ENCODE assay signal across 27 mouse cellular contexts in the genomic region with DNA sequence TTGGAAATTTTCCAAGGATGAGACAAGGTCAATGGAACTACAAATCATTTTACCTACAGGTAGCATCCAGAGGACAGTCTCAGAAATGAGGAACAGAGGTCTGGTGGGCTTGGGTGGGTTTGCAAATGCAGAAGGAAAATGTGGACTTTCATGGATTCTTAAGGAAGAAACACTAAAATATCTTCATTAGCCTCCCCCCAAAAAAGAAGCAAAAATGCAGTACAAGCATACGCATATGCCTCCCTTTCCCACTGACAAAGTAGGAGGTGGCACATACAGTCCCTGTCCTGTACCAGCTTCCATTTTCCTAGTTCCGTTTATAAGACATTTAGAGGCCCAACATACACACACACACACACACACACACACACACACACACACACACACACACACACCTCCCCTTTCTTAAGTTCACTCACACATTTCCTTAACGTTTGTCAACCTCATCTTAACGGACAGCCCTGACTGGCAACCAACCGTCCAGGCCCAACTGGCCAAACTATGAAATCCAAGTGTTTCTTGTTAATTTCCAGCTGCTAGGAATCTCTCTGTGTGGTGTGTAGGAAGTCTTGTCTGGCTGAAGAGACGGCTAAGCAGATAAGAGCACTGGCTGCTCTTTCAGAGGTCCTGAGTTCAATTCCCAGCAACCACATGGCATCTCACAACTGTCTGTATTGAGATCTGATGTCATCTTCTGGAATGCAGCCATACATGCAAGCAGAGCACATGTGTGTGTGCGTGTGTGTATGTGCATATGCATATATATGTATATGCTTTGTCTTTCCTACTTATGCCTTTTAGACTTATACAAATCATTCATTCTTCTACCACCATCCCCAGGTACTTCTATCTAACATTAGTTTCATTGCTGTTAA.
DNase-seq lines count a peak whose midpoint lies in the region; ATAC-seq and TF ChIP-seq lines count a peak whose summit lies in the region.
"Had no signal": no experiment of that assay in that cellular context is flagged by ENCODE, and none has a peak within 500 bp of the region (broad histone marks: within the 10 kb centered on the region; RNA-seq: fewer than 3 reads in every experiment).

No protein-coding gene starts in this region.

- H3K27ac ChIP-seq in hindbrain, embryonic 14.5 days, result peak overlapping the region; percentile 60
- H3K27ac ChIP-seq in hindbrain, embryonic 12.5 days, result no peak overlapping the region; the same call in 1 of the 2 replicates
- H3K27ac ChIP-seq in lung, embryonic 14.5 days (ENCODE audit: low read depth), result no peak overlapping the region
- peak overlapping the region; percentile 99 for H3K27ac ChIP-seq in MEL (ENCODE audit: control insufficient read depth, low read depth, low read length)
- H3K27ac ChIP-seq: embryonic facial prominence, embryonic 13.5 days; embryonic facial prominence, embryonic 15.5 days; forebrain, embryonic 10.5 days; forebrain, embryonic 12.5 days had no signal

- no peak for TF ChIP-seq CTCF in lung, embryonic 14.5 days (IDR thresholded peaks at IDR 0.05; ENCODE audit: low read depth)
- no peak for TF ChIP-seq CTCF in MEL (IDR thresholded peaks at IDR 0.05 in 2 of 3, conservative IDR thresholded peaks at IDR 0.05 in 1 of 3; ENCODE audit: control insufficient read depth in 1 of 3, insufficient read depth in 1 of 3, low read depth in 2 of 3, low read length in 3 of 3, poor library complexity in 1 of 3, severe bottlenecking in 1 of 3)

- no peak overlapping the region for H3K4me2 ChIP-seq in hindbrain, embryonic 14.5 days (replicated peaks)
- H3K4me2 ChIP-seq in hindbrain, embryonic 12.5 days (replicated peaks), result no peak overlapping the region
- no peak overlapping the region for H3K4me2 ChIP-seq in lung, embryonic 14.5 days
- H3K4me2 ChIP-seq: embryonic facial prominence, embryonic 13.5 days; embryonic facial prominence, embryonic 15.5 days; forebrain, embryonic 12.5 days had no signal

- no peak for TF ChIP-seq RAD21 in MEL (IDR thresholded peaks at IDR 0.05; ENCODE audit: low read depth, low read length)

- peak; percentile 33 for DNase-seq in heart, adult 11 months
- no peak for DNase-seq in heart, postnatal 4 days
- no peak for DNase-seq in hindbrain, embryonic 14.5 days (ENCODE audit: low spot score)
- DNase-seq in lung, embryonic 14.5 days, result peak; percentile 69
- DNase-seq in lung, postnatal 36 days, result no peak
- DNase-seq in MEL (ENCODE audit: low read depth, low spot score), result peak; percentile 79
- DNase-seq: adrenal gland, adult 2 months; adrenal gland, postnatal 10 days; adrenal gland, postnatal 25 days; B cell, adult 2 months; cerebellum, adult 11 months; cerebellum, adult 18-20 months; cerebellum, adult 8-10 months; cerebellum, adult 9-11 months; cerebellum, postnatal 14 days; cerebellum, postnatal 36 days; embryo, embryonic 11 days had no signal

- peaks cover 2% of the 10 kb centered on the region; the same call in 1 of the 2 replicates for H3K79me2 ChIP-seq in MEL (ENCODE audit: control insufficient read depth, insufficient read depth, low read length, poor library complexity)

- no peaks in the 10 kb centered on the region for H3K9me3 ChIP-seq in hindbrain, embryonic 14.5 days (ENCODE audit: control insufficient read depth, low read length)
- H3K9me3 ChIP-seq in hindbrain, embryonic 12.5 days (replicated peaks), result no peaks in the 10 kb centered on the region
- no peaks in the 10 kb centered on the region for H3K9me3 ChIP-seq in lung, embryonic 14.5 days (ENCODE audit: low read depth, low read length)
- no peaks in the 10 kb centered on the region for H3K9me3 ChIP-seq in MEL (replicated peaks; ENCODE audit: insufficient read depth, low read length)
- H3K9me3 ChIP-seq: embryonic facial prominence, embryonic 13.5 days; embryonic facial prominence, embryonic 15.5 days; forebrain, embryonic 10.5 days; forebrain, embryonic 12.5 days; G1E had no signal

- no peaks in the 10 kb centered on the region for H3K36me3 ChIP-seq in hindbrain, embryonic 14.5 days (replicated peaks; ENCODE audit: control insufficient read depth, insufficient read depth)
- no peaks in the 10 kb centered on the region for H3K36me3 ChIP-seq in hindbrain, embryonic 12.5 days
- H3K36me3 ChIP-seq in lung, embryonic 14.5 days (ENCODE audit: insufficient read depth), result no peaks in the 10 kb centered on the region
- H3K36me3 ChIP-seq in MEL (ENCODE audit: control insufficient read depth in 1 of 2, insufficient read depth in 2 of 2, low read length in 2 of 2), result peaks cover 0 to 72% of the 10 kb centered on the region in 2 experiments; a peak in 2 of 4 replicates
- H3K36me3 ChIP-seq: embryonic facial prominence, embryonic 13.5 days; embryonic facial prominence, embryonic 15.5 days; forebrain, embryonic 10.5 days; forebrain, embryonic 12.5 days; G1E had no signal

- H3K4me1 ChIP-seq in hindbrain, embryonic 14.5 days (replicated peaks; ENCODE audit: control insufficient read depth, insufficient read depth, low read length), result no peaks in the 10 kb centered on the region
- no peaks in the 10 kb centered on the region for H3K4me1 ChIP-seq in hindbrain, embryonic 12.5 days
- no peaks in the 10 kb centered on the region for H3K4me1 ChIP-seq in lung, embryonic 14.5 days (ENCODE audit: insufficient read depth)
- H3K4me1 ChIP-seq in MEL (ENCODE audit: control insufficient read depth in 1 of 2, insufficient read depth in 2 of 2, low read length in 2 of 2), result peaks cover 59 to 65% of the 10 kb centered on the region in 2 experiments
- H3K4me1 ChIP-seq: embryonic facial prominence, embryonic 13.5 days; embryonic facial prominence, embryonic 15.5 days; forebrain, embryonic 10.5 days had no signal

- no peak overlapping the region for H3K4me3 ChIP-seq in hindbrain, embryonic 14.5 days (replicated peaks; ENCODE audit: low read length)
- H3K4me3 ChIP-seq in hindbrain, embryonic 12.5 days, result no peak overlapping the region
- no peak overlapping the region for H3K4me3 ChIP-seq in lung, embryonic 14.5 days (ENCODE audit: low read depth, low read length)
- H3K4me3 ChIP-seq in MEL (ENCODE audit: control insufficient read depth in 1 of 2, insufficient read depth in 1 of 2, low read depth in 2 of 2, low read length in 2 of 2), result peak overlapping the region; percentile 0 to 29; a peak in 2 of 4 replicates
- H3K4me3 ChIP-seq: embryonic facial prominence, embryonic 13.5 days; embryonic facial prominence, embryonic 15.5 days; erythroblast, embryonic 14.5 days; forebrain, embryonic 10.5 days; forebrain, embryonic 12.5 days had no signal

- WGBS in hindbrain, embryonic 14.5 days, result 91% methylated on average over 7 of the region's 7 CpGs
- 84% methylated on average over 7 of the region's 7 CpGs for WGBS in hindbrain, embryonic 12.5 days
- WGBS in lung, embryonic 14.5 days, result 50% methylated on average over 7 of the region's 7 CpGs

- no peaks in the 10 kb centered on the region for H3K27me3 ChIP-seq in hindbrain, embryonic 14.5 days (ENCODE audit: control insufficient read depth, insufficient read depth, low read length)
- H3K27me3 ChIP-seq in hindbrain, embryonic 12.5 days, result no peaks in the 10 kb centered on the region
- H3K27me3 ChIP-seq in lung, embryonic 14.5 days (ENCODE audit: insufficient read depth, low read length), result 0 out of 2 replicates have a peak, but pooled peaks cover 6% of the 10 kb centered on the region
- H3K27me3 ChIP-seq in MEL (ENCODE audit: control insufficient read depth in 1 of 2, insufficient read depth in 2 of 2, low read length in 2 of 2), result no peaks in the 10 kb centered on the region
- H3K27me3 ChIP-seq: CH12.LX; embryonic facial prominence, embryonic 13.5 days; embryonic facial prominence, embryonic 15.5 days; forebrain, embryonic 12.5 days had no signal

- TF ChIP-seq POLR2A in MEL (IDR thresholded peaks at IDR 0.05; ENCODE audit: control insufficient read depth in 1 of 2, insufficient read depth in 1 of 2, low read depth in 1 of 2, low read length in 2 of 2, poor library complexity in 1 of 2), result peak; percentile 34 to 38; a peak in 1 of 4 replicates

- TF ChIP-seq EP300 in MEL (IDR thresholded peaks at IDR 0.05; ENCODE audit: low read depth in 1 of 2, low read length in 2 of 2), result peak; percentile 31 to 74; a peak in 3 of 4 replicates

- H3K9ac ChIP-seq in hindbrain, embryonic 14.5 days, result no peak overlapping the region
- no peak overlapping the region for H3K9ac ChIP-seq in hindbrain, embryonic 12.5 days
- H3K9ac ChIP-seq in lung, embryonic 14.5 days, result no peak overlapping the region
- H3K9ac ChIP-seq in MEL (ENCODE audit: control insufficient read depth, low read depth, low read length, poor library complexity, severe bottlenecking), result peak overlapping the region; percentile 72
- H3K9ac ChIP-seq: embryonic facial prominence, embryonic 13.5 days; embryonic facial prominence, embryonic 15.5 days; forebrain, embryonic 12.5 days had no signal

- no peak for ATAC-seq in hindbrain, embryonic 14.5 days (ENCODE audit: low FRiP score)
- no peak for ATAC-seq in hindbrain, embryonic 12.5 days (ENCODE audit: low FRiP score)
- ATAC-seq in lung, embryonic 14.5 days (ENCODE audit: insufficient read depth), result no peak
- ATAC-seq: CD4-positive, CD25-positive, alpha-beta regulatory T cell, adult 4 months; forebrain, embryonic 14.5 days had no signal

TF ChIP-seq in MEL, 35 proteins besides CTCF, POLR2A, EP300 and RAD21 (continues in another document):
- no peak for TF ChIP-seq MAFK (IDR thresholded peaks at IDR 0.05; ENCODE audit: borderline replicate concordance, low read depth, low read length)
- TF ChIP-seq KAT2A (conservative IDR thresholded peaks at IDR 0.05; ENCODE audit: low read depth, low read length), result no peak; the same call in 1 of the 2 replicates
- TF ChIP-seq TAL1 (IDR thresholded peaks at IDR 0.05; ENCODE audit: low read length), result no peak
- TF ChIP-seq E2F4 (IDR thresholded peaks at IDR 0.05; ENCODE audit: borderline replicate concordance, low read depth, low read length), result no peak
- TF ChIP-seq POLR2AphosphoS5 (IDR thresholded peaks at IDR 0.05; ENCODE audit: borderline replicate concordance, low read depth, low read length), result no peak
- no peak for TF ChIP-seq RCOR1 (IDR thresholded peaks at IDR 0.05; ENCODE audit: low read depth, low read length)
- peak; percentile 38; the same call in 1 of the 2 replicates for TF ChIP-seq GATA1 (IDR thresholded peaks at IDR 0.05; ENCODE audit: low read depth, low read length)
- no peak; the same call in 1 of the 2 replicates for TF ChIP-seq HCFC1 (IDR thresholded peaks at IDR 0.05; ENCODE audit: low read depth, low read length)
- TF ChIP-seq SIN3A (IDR thresholded peaks at IDR 0.05; ENCODE audit: low read length), result no peak
- TF ChIP-seq JUND (IDR thresholded peaks at IDR 0.05; ENCODE audit: low read depth, low read length), result no peak
- TF ChIP-seq ZMIZ1 (IDR thresholded peaks at IDR 0.05; ENCODE audit: low read depth, low read length), result no peak
- TF ChIP-seq UBTF (IDR thresholded peaks at IDR 0.05; ENCODE audit: borderline replicate concordance, insufficient read depth, low read depth, low read length), result no peak
- TF ChIP-seq ELF1 (IDR thresholded peaks at IDR 0.05; ENCODE audit: low read depth, low read length), result no peak
- TF ChIP-seq MYB (IDR thresholded peaks at IDR 0.05; ENCODE audit: low read depth, low read length), result peak; percentile 90
- no peak for TF ChIP-seq ZNF384 (IDR thresholded peaks at IDR 0.05; ENCODE audit: low read depth, low read length)
- peak; percentile 85 for TF ChIP-seq MYC (IDR thresholded peaks at IDR 0.05; ENCODE audit: low read depth, low read length)

Comparison
In these comparisons a context has a peak if more than half of its experiments do, and no peak if none do; other contexts are left out.
1. DNase-seq: peak in heart, adult 11 months (single experiment), lung, embryonic 14.5 days (single experiment) and MEL (single experiment); none in heart, postnatal 4 days (single experiment), hindbrain, embryonic 14.5 days (single experiment) and lung, postnatal 36 days (single experiment).
2. H3K27ac ChIP-seq: peak in hindbrain, embryonic 14.5 days (single experiment) and MEL (single experiment); none in hindbrain, embryonic 12.5 days (single experiment) and lung, embryonic 14.5 days (single experiment).
3. H3K4me3 ChIP-seq: peak in MEL (2 of 2); none in hindbrain, embryonic 14.5 days (single experiment), hindbrain, embryonic 12.5 days (single experiment) and lung, embryonic 14.5 days (single experiment).